10 mouse cellular contexts compared by ENCODE assay signal in genomic region chr2:80409893-80410574, GRCm38 (mm10). TPM values are rescaled to one million over a fixed set of nuclear protein-coding genes. Genes with fewer than 3 reads are reported as not detected.
DNase-seq lines count a peak whose midpoint lies in the region; ATAC-seq lines count a peak whose summit lies in the region.
"Had no signal": no experiment of that assay in that cellular context is flagged by ENCODE, and none has a peak within 500 bp of the region (broad histone marks: within the 10 kb centered on the region; RNA-seq: fewer than 3 reads in every experiment).

No protein-coding gene starts in this region.

- no peaks in the 10 kb centered on the region for H3K27me3 ChIP-seq in midbrain, embryonic 14.5 days (ENCODE audit: control insufficient read depth, insufficient read depth, low read length)
- H3K27me3 ChIP-seq: midbrain, embryonic 12.5 days had no signal

- 77% methylated on average over 12 of the region's 12 CpGs for WGBS in midbrain, embryonic 14.5 days

- no peak for ATAC-seq in midbrain, embryonic 14.5 days (ENCODE audit: low FRiP score, low TSS enrichment)

- H3K9me3 ChIP-seq in midbrain, embryonic 14.5 days (ENCODE audit: control insufficient read depth, low read length), result no peaks in the 10 kb centered on the region
- H3K9me3 ChIP-seq: midbrain, embryonic 12.5 days had no signal

- peak; percentile 13 for DNase-seq in retina, embryonic 14.5 days (ENCODE audit: low spot score)
- no peak for DNase-seq in retina, postnatal 1 day
- DNase-seq in hindlimb bud, embryonic 11.5 days (ENCODE audit: extremely low spot score, low read depth, low spot score), result peak; percentile 97
- DNase-seq in kidney, postnatal 36 days, result peak; percentile 66 to 70
- DNase-seq in yolk sac, embryonic 10.5 days (ENCODE audit: low spot score), result peak; percentile 17
- no peak for DNase-seq in spleen, postnatal 4 days (ENCODE audit: low spot score in 2 of 2)
- no peak for DNase-seq in gastrocnemius, adult 18-20 months (ENCODE audit: low spot score)
- no peak for DNase-seq in midbrain, embryonic 14.5 days
- DNase-seq: cerebellum, adult 2 months had no signal

- H3K9ac ChIP-seq in midbrain, embryonic 14.5 days (replicated peaks; ENCODE audit: low read length), result no peak overlapping the region
- H3K9ac ChIP-seq: midbrain, embryonic 12.5 days had no signal

- H3K4me2 ChIP-seq in midbrain, embryonic 14.5 days (ENCODE audit: low read length), result no peak overlapping the region
- H3K4me2 ChIP-seq: midbrain, embryonic 12.5 days had no signal

- H3K4me1 ChIP-seq in midbrain, embryonic 14.5 days (ENCODE audit: control insufficient read depth, insufficient read depth, low read length), result no peaks in the 10 kb centered on the region
- H3K4me1 ChIP-seq: midbrain, embryonic 12.5 days had no signal

- H3K4me3 ChIP-seq in midbrain, embryonic 14.5 days (replicated peaks; ENCODE audit: low read depth, low read length), result no peak overlapping the region
- H3K4me3 ChIP-seq: midbrain, embryonic 12.5 days had no signal

- H3K36me3 ChIP-seq in midbrain, embryonic 14.5 days (ENCODE audit: control insufficient read depth, insufficient read depth, low read length), result no peaks in the 10 kb centered on the region
- H3K36me3 ChIP-seq: midbrain, embryonic 12.5 days had no signal

- no peak overlapping the region for H3K27ac ChIP-seq in midbrain, embryonic 14.5 days (replicated peaks; ENCODE audit: low read depth, low read length)
- H3K27ac ChIP-seq: midbrain, embryonic 12.5 days had no signal

RNA-seq across cellular contexts. Expression of gene Frzb, which starts 37.4 kb away (rescaled TPM):
- total RNA-seq in gastrocnemius, adult 18-20 months (2021), result 10 to 100 TPM in 1 of 2 experiments, 1 to 10 TPM in 1; 8.9 to 14.5 TPM
- 0.84 and 2.2 TPM in 2 replicates for polyA plus RNA-seq in midbrain, embryonic 14.5 days (2014; fragmentation: Nextera tagmentation; extraction: Ambion mirVana)

Comparison
In these comparisons a context has a peak if more than half of its experiments do, and no peak if none do; other contexts are left out.
1. DNase-seq: peak in retina, embryonic 14.5 days (single experiment), hindlimb bud, embryonic 11.5 days (single experiment), kidney, postnatal 36 days (2 of 2) and yolk sac, embryonic 10.5 days (single experiment); none in retina, postnatal 1 day (single experiment), spleen, postnatal 4 days (0 of 2), gastrocnemius, adult 18-20 months (single experiment) and midbrain, embryonic 14.5 days (single experiment).